Mouse (Mus musculus) hindbrain, postnatal 0 days (tissue): Measurements from ENCODE around the gene Muc3. TPM values are rescaled to one million over a fixed set of nuclear protein-coding genes. Genes with fewer than 3 reads are reported as not detected.

ENCODE experiments used
- ATAC-seq: fragments of 200-750 bp; cut with Nextera tagmentation; 2 replicates; pipeline ENCODE4 v1.8.0; 2017; ENCODE audit warnings: mild to moderate bottlenecking, moderate TSS enrichment, moderate library complexity
- DNase-seq: peaks from one replicate; pipeline ENCODE4 v3.0.0-alpha.2; 2015; ENCODE audit warnings: low spot score
- H3K27ac ChIP-seq: fragments of 300-500 bp; sonication (generic); 2 replicates; pipeline ENCODE4 v1.5.1; 2014; ENCODE audit warnings: mild to moderate bottlenecking
- H3K27me3 ChIP-seq: fragments of 300-500 bp; sonication (generic); 2 replicates; pipeline ENCODE4 v1.6.1; 2014; ENCODE audit warnings: low read length, mixed read lengths; ENCODE audit not compliant: insufficient read depth
- H3K36me3 ChIP-seq: fragments of 300-500 bp; sonication (generic); 2 replicates; pipeline ENCODE4 v1.6.1; 2014; ENCODE audit warnings: low read length, mixed read lengths; ENCODE audit not compliant: insufficient read depth
- H3K4me1 ChIP-seq: fragments of 300-500 bp; sonication (generic); 2 replicates; pipeline ENCODE4 v1.6.1; 2014; ENCODE audit warnings: antibody characterized with exemption, low read length, mixed read lengths; ENCODE audit not compliant: insufficient read depth
- H3K4me2 ChIP-seq: fragments of 300-500 bp; sonication (generic); 2 replicates; pipeline ENCODE4 v1.6.1; 2014; ENCODE audit warnings: low read depth, mild to moderate bottlenecking, low read length, moderate library complexity, mixed read lengths
- H3K4me3 ChIP-seq: fragments of 300-500 bp; sonication (generic); 2 replicates; pipeline ENCODE4 v1.5.1; 2014; ENCODE audit warnings: low read length
- H3K9ac ChIP-seq: fragments of 300-500 bp; sonication (generic); replicated peaks from 2 replicates; pipeline ENCODE4 v1.6.1; 2014; ENCODE audit warnings: mild to moderate bottlenecking, low read length, moderate library complexity, mixed read lengths
- H3K9me3 ChIP-seq: fragments of 300-500 bp; sonication (generic); 2 replicates; pipeline ENCODE4 v1.6.1; 2016; ENCODE audit warnings: low read length, mixed read lengths
- CTCF ChIP-seq: IDR thresholded peaks from 2 replicates; pipeline ENCODE4 v1.5.1; 2016; ENCODE audit warnings: antibody characterized with exemption, control low read depth, low read depth
- whole genome bisulfite sequencing: fragments of 180-500 bp; shearing (Covaris S2); extraction: QIAGEN DNeasy Blood & Tissue Kit; methylation state at CpG from one replicate; pipeline ENCODE4 v1.1.7; 2014; 5-methylcytosine and 5-hydroxymethylcytosine counted together
- polyA plus RNA-seq: library from polyadenylated mRNA; unstranded; fragments of >200 nt; fragmentation: Nextera tagmentation; extraction: Ambion mirVana; gene quantifications from 2 replicates; pipeline ENCODE4 v1.2.1, GENCODE M21; 2015
- total RNA-seq: library from RNA; depleted of rRNA; stranded (reverse); fragments of >200 nt; gene quantifications from 2 replicates; pipeline ENCODE4 v1.2.3, GENCODE M21; 2014; rRNA removed

The Muc3 gene
- total and polyA plus RNA-seq, 2 experiments from 2014 or later: not detected

DNA sequence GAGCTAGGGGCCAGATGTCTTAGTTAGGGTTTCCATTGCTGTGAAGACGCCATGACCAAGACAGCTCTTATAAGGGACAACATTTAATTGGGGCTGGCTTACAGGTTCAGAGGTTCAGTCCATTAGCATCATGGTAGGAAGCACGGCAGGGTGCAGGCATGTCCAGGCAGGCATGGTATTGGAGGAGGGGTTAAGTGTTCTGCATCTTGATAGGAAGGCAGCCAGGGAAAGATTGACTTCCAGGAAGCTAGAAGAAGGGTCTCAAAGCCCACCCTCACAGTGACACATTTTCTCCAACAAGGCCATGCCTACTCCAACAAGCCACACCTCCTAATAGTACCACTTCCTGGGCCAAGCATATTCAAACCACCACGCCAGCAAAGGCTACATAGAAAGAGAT lies 63.4 kb downstream of the Muc3 start:
- 81% methylated on average over 3 of the region's 3 CpGs for WGBS
- H3K27me3 ChIP-seq: no peaks in the 10 kb centered on the region
- H3K27ac ChIP-seq: no peak overlapping the region
- DNase-seq: no peak
- H3K4me3 ChIP-seq: no peak overlapping the region
- H3K9me3 ChIP-seq: no peaks in the 10 kb centered on the region
- TF ChIP-seq CTCF: no peak
- H3K9ac ChIP-seq: no peak overlapping the region
- no peak for ATAC-seq
- no peaks in the 10 kb centered on the region for H3K4me1 ChIP-seq
- H3K4me2 ChIP-seq: no peak overlapping the region
- H3K36me3 ChIP-seq: no peaks in the 10 kb centered on the region

DNA sequence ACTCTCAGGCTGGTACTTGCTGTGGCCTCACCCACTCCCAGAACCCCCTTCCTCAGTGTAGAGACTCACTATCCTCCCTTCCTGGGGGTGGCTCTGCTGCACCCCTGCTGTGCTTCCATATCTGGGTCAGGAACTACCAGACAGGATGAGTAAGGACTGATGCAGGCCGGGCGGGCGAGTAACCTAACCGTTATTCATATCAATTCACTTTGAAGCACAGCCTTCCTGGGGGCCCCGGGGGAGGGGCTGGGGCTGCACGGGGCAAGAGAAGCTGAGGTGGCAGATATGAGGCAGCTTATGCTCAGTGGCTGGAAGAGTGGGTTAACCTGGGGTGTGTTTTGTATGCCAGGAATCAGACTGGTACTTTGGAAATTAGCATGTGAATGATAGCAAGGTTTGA lies 64.1 kb downstream of the Muc3 start:
- ATAC-seq: no peak
- no peak overlapping the region for H3K4me3 ChIP-seq
- WGBS: 89% methylated on average over 6 of the region's 6 CpGs
- no peak overlapping the region for H3K27ac ChIP-seq
- no peaks in the 10 kb centered on the region for H3K27me3 ChIP-seq
- no peaks in the 10 kb centered on the region for H3K9me3 ChIP-seq
- H3K36me3 ChIP-seq: no peaks in the 10 kb centered on the region
- TF ChIP-seq CTCF: no peak
- H3K4me2 ChIP-seq: no peak overlapping the region
- no peaks in the 10 kb centered on the region for H3K4me1 ChIP-seq
- DNase-seq: no peak
- no peak overlapping the region for H3K9ac ChIP-seq

Other genes starting within 250 kb of the Muc3 start
- 18.4 and 20.1 TPM in 2 replicates for gene Ift22, start 241.2 kb downstream of the Muc3 start, total RNA-seq
- gene Ift22, start 241.2 kb downstream of the Muc3 start, polyA plus RNA-seq: 119 and 123 TPM in 2 replicates
- gene Fis1, start 196.0 kb downstream of the Muc3 start, total RNA-seq: 174 and 195 TPM in 2 replicates
- gene Fis1, start 196.0 kb downstream of the Muc3 start, polyA plus RNA-seq: 403 and 416 TPM in 2 replicates
- 0.40 TPM in 1 of 2 replicates, not detected in the other for gene Cldn15, start 182.7 kb downstream of the Muc3 start, total RNA-seq
- gene Cldn15, start 182.7 kb downstream of the Muc3 start, polyA plus RNA-seq: 0.24 TPM in 1 of 2 replicates, not detected in the other
- 58.8 and 63.5 TPM in 2 replicates for gene Plod3, start 162.3 kb downstream of the Muc3 start, total RNA-seq
- gene Plod3, start 162.3 kb downstream of the Muc3 start, polyA plus RNA-seq: 25.2 and 28.7 TPM in 2 replicates
- 68.1 and 84.1 TPM in 2 replicates for gene Znhit1, start 161.3 kb downstream of the Muc3 start, total RNA-seq
- gene Znhit1, start 161.3 kb downstream of the Muc3 start, polyA plus RNA-seq: 140 and 143 TPM in 2 replicates
- 136 and 137 TPM in 2 replicates for gene Vgf, start 122.9 kb downstream of the Muc3 start, total RNA-seq
- 43.2 and 45.9 TPM in 2 replicates for gene Vgf, start 122.9 kb downstream of the Muc3 start, polyA plus RNA-seq
- 122 and 123 TPM in 2 replicates for gene Ap1s1, start 103.2 kb downstream of the Muc3 start, total RNA-seq
- 226 and 230 TPM in 2 replicates for gene Ap1s1, start 103.2 kb downstream of the Muc3 start, polyA plus RNA-seq
- 3.0 and 3.5 TPM in 2 replicates for gene Serpine1, start 77.1 kb downstream of the Muc3 start, total RNA-seq
- gene Serpine1, start 77.1 kb downstream of the Muc3 start, polyA plus RNA-seq: 0.10 and 0.25 TPM in 2 replicates
- gene Trim56, start 33.1 kb downstream of the Muc3 start, total RNA-seq: 3.7 and 7.2 TPM in 2 replicates
- 2.6 and 3.1 TPM in 2 replicates for gene Trim56, start 33.1 kb downstream of the Muc3 start, polyA plus RNA-seq
- gene Muc3a, start 63.1 kb upstream of the Muc3 start, total RNA-seq: 0.93 TPM in 1 of 2 replicates, not detected in the other
- gene Muc3a, start 63.1 kb upstream of the Muc3 start, polyA plus RNA-seq: 0.49 and 0.61 TPM in 2 replicates
- 210 and 219 TPM in 2 replicates for gene Ache, start 138.2 kb upstream of the Muc3 start, total RNA-seq
- 151 and 157 TPM in 2 replicates for gene Ache, start 138.2 kb upstream of the Muc3 start, polyA plus RNA-seq
- 35.5 TPM in 2 replicates for gene Ufsp1, start 145.3 kb upstream of the Muc3 start, total RNA-seq
- gene Ufsp1, start 145.3 kb upstream of the Muc3 start, polyA plus RNA-seq: 32.1 and 33.3 TPM in 2 replicates
- gene Srrt, start 158.4 kb upstream of the Muc3 start, total RNA-seq: 82.9 and 98.9 TPM in 2 replicates
- 55.5 and 57.0 TPM in 2 replicates for gene Srrt, start 158.4 kb upstream of the Muc3 start, polyA plus RNA-seq
- gene Trip6, start 165.1 kb upstream of the Muc3 start, total RNA-seq: 14.3 and 15.0 TPM in 2 replicates
- 13.9 and 15.5 TPM in 2 replicates for gene Trip6, start 165.1 kb upstream of the Muc3 start, polyA plus RNA-seq
- 32.6 and 41.3 TPM in 2 replicates for gene Slc12a9, start 184.3 kb upstream of the Muc3 start, total RNA-seq
- gene Slc12a9, start 184.3 kb upstream of the Muc3 start, polyA plus RNA-seq: 27.3 and 27.6 TPM in 2 replicates
- 18.3 and 18.9 TPM in 2 replicates for gene Ephb4, start 200.8 kb upstream of the Muc3 start, total RNA-seq
- gene Ephb4, start 200.8 kb upstream of the Muc3 start, polyA plus RNA-seq: 4.8 and 5.5 TPM in 2 replicates